Mouse (Mus musculus) yolk sac, embryonic 10.5 days (tissue): ENCODE results near the gene Ttc17.
"Not testable (repeated sequence)": the region's sequence is repeated elsewhere in the genome, so short reads cannot be mapped to it uniquely, and the experiment has no call there.

Source experiments
- DNase-seq: peaks from one replicate; pipeline ENCODE4 v3.0.0-alpha.2; 2017; ENCODE audit warnings: low spot score

Gene Ttc17

GRCm38 (mm10) chr2:94406083-94406957 is at the start of gene Ttc17:
TSS of gene Ttc17 (minus strand) at chr2:94406689.
- DNase-seq = peak; percentile 92

- no peak for DNase-seq
Observed at GRCm38 (mm10) chr2:94449643-94450042, 43.2 kb upstream of the Ttc17 start.

DNA sequence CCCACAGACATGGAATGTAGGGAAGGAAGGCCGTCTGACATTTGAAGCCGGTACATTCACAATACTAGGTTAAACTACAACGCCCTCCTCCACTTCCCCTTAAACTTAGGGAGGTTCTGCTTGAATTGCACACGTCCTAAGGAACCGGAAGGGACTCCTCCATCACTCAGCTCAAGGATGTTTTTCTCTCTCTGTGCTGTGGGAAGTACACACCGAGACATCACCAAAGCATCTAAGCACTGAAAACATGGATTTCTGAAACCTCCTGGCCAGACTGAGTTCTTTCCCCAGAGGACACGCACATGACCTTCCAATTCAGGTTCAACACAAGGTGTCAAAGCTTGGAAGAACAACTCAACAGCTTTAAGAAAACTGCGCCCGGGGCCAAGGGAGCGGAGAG is 30.5 kb upstream of the Ttc17 start:
- DNase-seq = peak; percentile 6

DNA sequence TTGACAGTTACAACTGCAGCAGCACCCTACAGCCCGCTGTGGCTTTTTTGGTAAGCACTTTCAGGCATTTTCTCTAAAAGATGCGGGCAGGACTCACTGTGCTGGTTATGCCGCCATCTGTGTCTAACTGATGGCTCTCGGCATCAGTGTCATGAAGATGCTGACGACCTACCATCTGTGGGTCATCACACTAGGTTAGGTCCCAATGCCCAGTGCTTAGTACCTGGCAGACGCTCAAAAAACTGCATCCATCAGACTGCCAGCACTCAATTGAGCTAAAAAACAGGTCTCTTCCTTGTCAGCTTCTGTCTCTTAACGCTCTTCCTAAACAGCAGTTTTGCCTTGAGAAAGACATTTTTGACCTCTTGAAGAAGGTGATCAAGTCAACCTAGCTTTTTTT is 29.0 kb upstream of the Ttc17 start:
- DNase-seq = no peak

DNA sequence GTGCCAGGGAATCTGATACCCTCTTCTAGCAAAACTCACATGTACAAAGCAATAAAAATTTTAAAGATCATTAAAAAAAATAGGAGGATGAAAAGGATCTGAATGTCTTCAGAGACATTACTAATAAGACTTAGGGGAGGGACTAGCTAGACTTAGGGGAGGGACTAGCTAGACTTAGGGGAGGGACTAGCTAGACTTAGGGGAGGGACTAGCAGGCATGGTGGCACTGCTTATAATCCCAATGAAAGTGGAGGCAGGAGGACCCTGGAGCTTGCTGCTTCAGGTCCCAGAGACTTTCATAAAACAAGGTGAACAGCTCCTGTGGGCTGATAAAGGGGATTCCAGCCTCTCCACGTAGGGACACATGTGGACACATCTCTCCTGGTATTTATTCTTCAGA is 28.3 kb upstream of the Ttc17 start:
- DNase-seq = no peak

DNA sequence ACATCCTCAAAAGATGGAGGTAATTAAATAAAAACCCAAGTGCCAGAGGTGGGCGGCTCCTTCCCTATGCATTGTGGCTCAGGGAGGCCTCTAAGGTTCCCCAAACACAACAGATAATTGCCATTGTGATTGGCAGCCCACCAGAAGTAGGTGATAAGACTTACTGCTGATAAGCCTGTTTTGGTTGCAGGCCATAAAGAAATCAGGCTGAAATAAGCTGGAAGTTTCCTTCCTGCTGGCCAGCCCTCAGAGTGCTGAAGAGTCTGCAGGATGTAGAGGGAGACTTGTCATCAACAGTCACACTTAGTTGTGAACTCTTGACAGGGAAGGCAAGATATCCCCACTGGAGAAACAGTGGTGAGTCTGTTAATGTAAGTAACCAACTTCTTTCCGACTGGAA is 25.7 kb upstream of the Ttc17 start:
- DNase-seq = no peak

GRCm38 (mm10) chr2:94428456-94428855 is 22.0 kb upstream of the Ttc17 start:
- DNase-seq = no peak

DNA sequence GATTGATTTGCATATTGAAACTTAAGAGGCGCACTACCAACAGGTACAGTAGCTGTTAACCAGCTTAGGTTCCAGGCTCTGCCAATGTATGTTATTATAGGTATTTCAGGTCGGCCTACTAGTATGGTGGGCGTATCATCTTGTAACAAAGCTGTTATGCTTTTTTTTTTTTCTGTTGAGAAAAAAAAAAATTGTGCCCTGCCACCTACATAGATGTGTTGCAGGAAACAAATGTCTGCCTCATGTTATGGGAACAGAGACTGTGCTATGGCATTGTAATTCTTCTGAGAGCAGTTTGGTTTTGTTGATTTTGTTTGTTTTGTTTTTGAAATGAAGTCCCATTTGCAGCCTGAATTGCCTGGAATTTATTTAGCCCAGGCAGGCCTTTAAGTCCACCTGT is 952 bp upstream of the Ttc17 start:
- no peak for DNase-seq

DNA sequence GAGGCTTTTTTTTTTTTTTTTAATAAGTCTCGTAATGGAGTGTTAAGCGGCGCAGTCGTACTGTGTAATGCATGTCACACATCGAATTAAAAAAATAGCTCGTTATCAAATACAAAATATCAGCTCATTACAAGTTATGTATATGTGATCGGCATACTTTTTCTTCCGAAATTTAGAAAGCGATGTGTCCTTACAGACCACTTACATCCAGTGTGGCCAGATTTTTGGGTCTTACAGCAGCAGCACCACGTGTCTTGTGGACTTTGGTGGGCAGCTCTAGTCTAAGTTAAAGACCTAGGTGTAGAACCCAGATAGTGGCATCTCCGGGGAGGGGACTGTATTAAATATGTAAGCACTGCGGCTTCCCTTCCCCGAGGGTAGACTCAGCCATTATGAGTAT is 532 bp upstream of the Ttc17 start:
- peak; percentile 13 for DNase-seq

DNA sequence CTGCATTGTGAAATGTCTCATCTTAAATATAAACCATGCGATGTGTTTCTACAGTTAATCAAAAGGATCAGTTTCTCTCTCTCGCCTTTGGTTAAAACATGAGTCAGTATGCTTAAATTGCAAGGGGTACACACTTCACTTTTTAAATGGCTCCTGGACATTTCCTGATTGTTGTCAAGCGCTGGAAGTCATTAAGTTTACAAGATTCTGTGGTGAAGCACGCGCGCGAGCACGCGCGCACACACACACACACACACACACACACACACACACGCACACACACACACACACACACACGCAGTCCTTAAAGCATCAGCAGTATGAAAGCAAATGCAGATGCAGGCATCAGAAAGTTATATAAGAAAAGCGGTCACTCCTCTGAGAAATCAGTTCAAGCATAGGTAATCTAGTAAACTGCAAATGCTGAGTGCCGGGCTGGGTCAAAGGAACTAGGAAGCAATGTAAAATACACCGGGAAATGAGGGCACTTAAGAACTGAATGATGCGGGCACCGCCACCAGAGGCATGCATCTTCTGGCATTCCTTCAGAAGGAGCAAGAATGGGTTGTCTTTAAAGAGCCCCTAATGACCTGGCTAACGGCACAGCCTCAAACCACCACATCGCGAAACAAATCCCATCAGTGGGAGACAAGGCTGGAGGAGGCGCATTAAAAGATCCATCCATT is 949 bp downstream of the Ttc17 start:
- peak; percentile 24 for DNase-seq

DNA sequence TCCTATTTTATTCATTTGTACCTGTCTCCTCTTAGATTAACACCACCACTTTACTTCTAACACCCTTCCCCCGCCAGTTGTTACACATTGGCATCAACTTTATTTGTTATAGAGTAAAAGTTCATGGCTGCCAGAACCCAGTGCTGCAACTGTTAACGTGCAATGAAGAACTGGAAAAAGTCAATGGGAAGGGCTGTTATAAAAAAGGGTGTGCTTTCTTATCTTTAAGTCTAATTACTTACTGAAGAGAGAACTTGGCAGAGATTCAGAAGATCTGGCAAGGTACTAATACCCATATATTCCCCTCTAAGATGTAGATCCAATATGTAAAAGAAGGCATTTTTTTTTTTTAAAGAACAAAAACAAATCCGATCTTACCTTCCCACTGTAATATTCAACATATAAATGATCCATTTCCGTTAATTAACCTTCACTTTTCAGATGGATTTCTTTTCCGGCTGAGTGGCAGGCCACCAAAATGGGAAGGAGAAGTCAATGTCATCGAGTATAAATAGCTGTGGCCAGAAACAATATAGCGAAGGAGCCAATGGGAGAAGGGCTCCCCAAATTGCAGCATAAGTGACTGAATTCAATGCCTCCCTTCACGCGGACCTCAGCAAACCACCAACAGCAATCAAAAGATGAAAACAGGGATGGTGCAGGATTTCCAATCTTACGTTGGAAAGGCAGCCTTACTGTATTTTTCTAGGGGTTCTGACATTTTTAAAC is 1.8 kb downstream of the Ttc17 start:
- DNase-seq = no peak

- DNase-seq = no peak
Observed at GRCm38 (mm10) chr2:94402561-94402960, 3.9 kb downstream of the Ttc17 start.

DNA sequence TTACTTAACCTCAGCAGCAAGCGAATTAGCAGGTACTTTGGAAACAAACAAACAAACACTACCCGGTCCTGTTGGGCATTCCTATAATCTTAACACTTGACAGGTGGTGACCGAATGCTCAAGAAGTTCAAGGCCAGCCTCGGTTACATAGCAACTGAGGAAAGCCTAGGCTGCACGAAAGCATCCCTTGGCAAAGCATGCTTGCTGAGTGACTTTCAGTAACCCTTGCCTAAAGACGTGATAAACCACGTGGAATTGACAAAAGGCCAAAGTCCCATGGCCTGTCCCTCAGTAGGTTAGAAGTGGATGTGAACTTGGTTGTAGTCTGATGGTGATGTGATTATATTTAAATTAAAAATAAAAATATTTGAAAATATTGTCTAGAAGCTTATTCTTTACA is 4.4 kb downstream of the Ttc17 start:
- DNase-seq = no peak

DNA sequence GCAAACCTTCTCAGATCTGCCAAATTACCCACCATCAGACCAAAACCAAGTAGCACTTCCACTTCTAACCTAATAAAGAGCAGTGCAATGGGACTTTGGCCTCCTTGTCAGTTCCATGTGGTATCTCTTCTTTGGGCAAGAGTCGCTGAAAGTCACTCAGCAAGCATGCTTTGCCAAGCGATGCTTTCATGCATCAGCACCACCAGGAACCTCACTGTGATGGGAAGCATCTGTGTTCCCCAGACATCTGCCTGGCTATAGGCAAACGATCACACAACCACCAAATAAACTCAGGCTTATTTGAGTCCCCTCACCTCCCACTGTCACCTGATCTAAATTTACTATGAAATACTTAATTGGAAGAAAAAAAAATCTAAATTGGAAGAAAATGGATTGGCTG is 5.5 kb downstream of the Ttc17 start:
- DNase-seq = no peak

DNA sequence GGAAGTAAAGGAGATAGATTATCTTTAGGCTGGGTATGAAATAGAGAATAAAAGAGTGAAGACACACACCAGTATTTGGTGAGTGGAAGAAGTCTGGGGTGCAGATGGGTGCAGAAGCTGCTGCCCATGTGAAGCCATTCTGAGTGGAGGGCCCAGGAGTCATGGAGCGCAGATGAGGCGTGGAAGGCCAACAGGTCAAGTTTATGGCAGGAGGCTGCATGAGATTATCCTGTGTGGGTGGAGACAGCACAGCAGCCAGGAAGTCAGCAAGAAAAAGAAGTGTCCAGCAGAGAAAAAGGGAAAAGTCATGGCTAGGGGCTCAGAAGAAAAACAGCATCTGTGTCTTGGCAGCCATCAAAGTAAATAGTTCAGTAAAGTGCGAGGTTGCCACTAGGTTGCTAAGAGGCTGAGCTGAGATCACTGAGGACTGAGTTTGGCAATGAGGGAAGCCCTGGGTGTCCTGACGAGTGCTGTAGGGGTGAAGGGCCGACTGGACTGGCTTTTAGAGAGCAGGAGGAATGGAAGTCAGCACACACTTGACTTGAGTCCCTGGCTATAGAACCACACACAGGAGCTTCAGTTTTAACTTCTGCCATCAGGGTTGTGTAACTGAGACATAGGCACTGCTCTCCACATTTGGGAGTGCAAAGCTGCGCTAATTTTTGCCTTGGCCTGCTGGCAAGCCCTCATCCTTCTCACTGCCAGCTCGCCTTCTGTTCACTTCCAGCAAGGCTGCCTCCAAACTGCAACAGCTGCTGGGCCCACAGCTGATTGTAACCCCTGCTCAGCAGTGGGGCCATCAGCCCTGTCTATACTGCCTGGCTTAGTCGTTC is 8.1 kb downstream of the Ttc17 start:
- no peak for DNase-seq

GRCm38 (mm10) chr2:94397453-94397852 is 9.0 kb downstream of the Ttc17 start:
- DNase-seq = no peak

DNA sequence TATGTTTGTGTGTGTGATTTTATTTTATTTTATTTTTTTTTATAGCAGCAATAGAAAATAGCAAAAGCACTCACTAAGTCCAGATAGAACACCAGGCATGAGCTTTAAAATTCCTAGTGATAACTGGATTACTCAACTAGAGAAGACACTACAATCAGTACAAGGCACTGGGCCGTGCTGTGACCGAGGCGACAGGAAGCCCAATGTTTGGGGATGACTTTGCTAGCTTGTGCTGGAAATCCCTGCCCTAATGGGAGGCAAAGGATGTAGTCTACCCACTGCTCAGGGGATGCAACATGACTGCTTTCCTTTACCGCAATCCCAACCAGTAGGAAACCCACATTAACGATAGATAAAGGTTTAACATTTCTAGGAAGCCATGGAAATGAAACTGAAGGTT is 10.2 kb downstream of the Ttc17 start:
- DNase-seq = no peak

DNA sequence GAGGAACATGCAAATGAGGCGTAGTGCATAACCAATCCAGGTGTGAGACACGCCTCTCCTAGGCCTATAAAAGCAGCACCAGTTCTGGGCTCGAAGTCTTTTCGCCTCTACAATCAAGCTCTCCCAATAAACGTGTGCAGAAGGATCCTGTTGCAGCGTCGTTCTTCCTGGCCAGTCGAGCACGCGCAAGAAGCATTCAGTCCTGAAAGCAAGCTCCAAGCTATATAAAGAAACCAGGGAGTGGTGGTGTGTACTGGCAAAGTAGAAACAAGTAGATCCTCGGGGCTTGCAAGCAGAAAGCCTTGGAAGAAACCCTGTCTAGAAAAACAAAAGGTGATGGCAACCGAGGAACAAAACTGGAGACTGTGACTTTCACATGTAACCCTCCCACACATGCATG is 15.4 kb downstream of the Ttc17 start:
- DNase-seq = not testable (repeated sequence)

DNA sequence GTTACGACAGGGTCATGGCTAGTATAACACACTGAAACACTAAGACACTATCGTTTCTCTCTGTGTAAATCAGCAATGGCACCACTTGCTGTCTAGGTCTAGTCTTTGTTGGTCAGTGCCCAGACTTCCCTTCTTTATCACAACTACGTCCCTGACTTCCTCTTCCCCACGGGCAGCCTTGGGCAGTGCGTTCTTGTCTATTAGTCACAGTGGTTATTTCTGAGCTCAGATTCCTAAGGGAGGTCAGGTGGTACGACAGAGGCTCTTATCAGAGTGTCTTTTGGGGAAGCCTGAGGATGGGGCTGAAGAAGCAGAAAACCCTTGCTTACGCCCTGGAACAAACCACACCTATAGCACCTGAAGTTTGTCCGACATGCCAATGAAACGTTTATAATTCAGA is 17.5 kb downstream of the Ttc17 start:
- DNase-seq = no peak

DNA sequence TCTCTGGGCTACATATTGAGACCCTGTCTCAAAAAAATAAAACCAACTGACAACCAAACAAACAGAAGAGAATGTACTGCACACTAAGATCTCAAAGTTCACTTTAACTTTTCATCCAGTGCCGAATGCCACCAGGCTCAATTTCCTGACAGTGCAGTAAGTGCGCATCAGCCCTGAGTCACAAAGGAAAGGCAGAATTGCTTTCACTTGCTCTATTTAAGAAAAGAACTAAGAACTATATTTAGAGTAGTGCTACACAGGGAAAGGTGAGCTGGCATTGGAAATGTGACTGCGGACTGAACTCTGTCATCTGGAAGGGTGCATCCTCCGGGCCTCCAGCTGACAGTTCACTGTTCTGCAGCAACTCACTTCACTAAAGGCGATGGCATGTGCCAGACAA is 18.6 kb downstream of the Ttc17 start:
- DNase-seq = no peak

DNA sequence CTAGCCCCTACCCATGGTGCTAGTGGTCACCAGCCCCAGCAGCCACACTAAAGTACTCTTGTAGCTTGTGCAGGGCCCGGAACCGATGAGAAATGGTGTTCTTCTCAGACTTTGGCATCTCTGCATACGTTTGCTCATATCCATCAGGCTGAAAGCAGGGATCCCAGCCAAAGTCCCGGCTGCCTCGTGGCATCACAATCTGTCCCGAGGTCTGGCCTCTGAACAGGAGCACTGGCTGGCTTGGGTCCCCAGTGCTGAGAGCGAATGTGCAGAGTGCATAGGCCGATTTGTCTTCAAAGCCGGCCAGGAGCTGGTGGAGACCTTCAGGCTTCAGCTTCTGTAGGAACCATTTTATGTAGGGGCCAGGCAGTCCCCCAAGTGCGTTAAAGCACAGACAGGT is 22.0 kb downstream of the Ttc17 start:
- not testable (repeated sequence) for DNase-seq

DNA sequence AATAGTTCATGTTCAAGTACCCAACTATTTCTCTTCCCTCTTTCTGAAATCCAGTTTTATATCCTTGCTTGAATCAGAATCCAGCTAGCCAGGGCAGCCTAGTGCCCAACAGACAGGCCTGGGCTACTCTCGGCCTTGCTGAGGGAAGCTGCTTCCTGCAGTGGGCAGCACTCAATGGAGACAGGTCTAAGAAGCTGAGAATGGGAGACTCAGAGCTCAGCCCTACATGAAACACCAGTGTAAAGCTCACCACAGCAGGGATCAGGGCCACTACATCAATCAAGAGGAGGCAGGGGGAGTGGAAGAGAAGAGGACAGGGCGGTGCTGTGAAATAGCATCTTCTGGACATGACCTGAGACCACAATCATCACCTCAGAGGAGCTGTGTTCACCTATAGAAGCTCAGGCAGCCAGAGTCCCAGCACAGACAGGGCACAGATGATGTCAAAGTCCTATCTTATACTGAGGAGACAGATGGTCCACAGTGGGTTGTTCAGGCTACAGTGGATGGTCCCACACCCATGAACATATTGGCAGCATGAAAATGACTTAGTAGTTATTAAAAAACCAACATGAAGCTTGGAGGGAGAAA is 25.3 kb downstream of the Ttc17 start:
- no peak for DNase-seq
